Mouse (Mus musculus): ENCODE data around the gene Ncam1. TPM values are rescaled to one million over a fixed set of nuclear protein-coding genes. Genes with fewer than 3 reads are reported as not detected.

Ncam1 gene
- total RNA-seq (2023), result under 1 TPM; 0.50 to 0.56 TPM

GRCm38 (mm10) chr9:49798806-49799205 is at the start of gene Ncam1:
Gene Ncam1 (minus strand): TSS chr9:49798925.

GRCm38 (mm10) chr9:49485892-49486311 is 312.8 kb downstream of the Ncam1 start, which contains the start of gene Ttc12:
Gene Ttc12 (minus strand): TSS chr9:49486225.

All from T-cell, adult 66 days (primary cell).